In the genomic region with DNA sequence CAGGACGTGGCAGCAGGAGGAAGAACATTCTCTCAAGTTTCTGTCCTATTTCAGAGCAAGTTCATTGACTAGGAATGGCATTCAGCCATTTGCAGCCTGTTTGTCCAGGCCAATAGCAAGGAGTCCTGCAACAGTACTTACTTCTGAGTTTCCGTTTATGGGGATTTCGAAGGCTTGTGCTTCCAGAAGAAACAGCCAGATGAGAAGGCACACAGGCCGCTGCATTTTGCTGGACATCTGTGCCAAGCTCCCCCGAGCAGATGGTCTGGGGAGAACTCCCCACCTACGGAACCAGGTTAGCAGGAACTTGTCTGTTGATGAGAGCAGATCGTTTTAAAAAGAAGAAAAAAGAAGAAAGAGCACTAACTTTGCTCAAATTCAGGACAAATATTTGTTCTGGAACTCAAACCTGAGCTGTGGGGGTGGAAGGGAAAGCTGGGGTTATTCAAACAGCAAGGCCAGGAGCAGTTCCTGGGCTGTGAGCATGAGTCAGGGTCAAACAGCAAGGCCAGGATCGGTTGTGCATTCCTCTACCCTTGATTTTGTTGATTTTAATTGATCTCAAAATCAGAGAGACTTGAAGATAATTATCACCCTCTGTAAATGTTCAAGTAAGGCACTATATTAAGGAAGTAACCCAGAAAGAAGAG, we compare ENCODE assay signal across 13 mouse cellular contexts. TPM values are rescaled to one million over a fixed set of nuclear protein-coding genes. Genes with fewer than 3 reads are reported as not detected.
A peak's percentile ranks its signal among the peaks of the same experiment; 100 is the strongest.
DNase-seq lines count a peak whose midpoint lies in the region; ATAC-seq and TF ChIP-seq lines count a peak whose summit lies in the region.
"Had no signal": no experiment of that assay in that cellular context is flagged by ENCODE, and none has a peak within 500 bp of the region (broad histone marks: within the 10 kb centered on the region; RNA-seq: fewer than 3 reads in every experiment).

No protein-coding gene starts in this region.

- no peak for TF ChIP-seq CTCF in embryonic fibroblast, embryonic 13.5 days (IDR thresholded peaks at IDR 0.05; ENCODE audit: borderline replicate concordance, insufficient read depth, low read length)
- TF ChIP-seq CTCF in liver, postnatal 0 days (IDR thresholded peaks at IDR 0.05; ENCODE audit: low read depth) = no peak

- peak; percentile 43; the same call in 1 of the 2 replicates for TF ChIP-seq EP300 in liver, postnatal 0 days (IDR thresholded peaks at IDR 0.05; ENCODE audit: low read depth)

- H3K36me3 ChIP-seq in erythroblast, embryonic 14.5 days (ENCODE audit: control insufficient read depth) = no peaks in the 10 kb centered on the region; the same call in 1 of the 2 replicates
- 0 out of 2 replicates have a peak, but pooled peaks cover 3% of the 10 kb centered on the region for H3K36me3 ChIP-seq in liver, postnatal 0 days (replicated peaks; ENCODE audit: insufficient read depth, low read length)

- WGBS in liver, postnatal 0 days (ENCODE audit: insufficient replicate concordance) = 56% methylated on average over 8 of the region's 8 CpGs

- peak; percentile 18 to 40 for DNase-seq in left cerebral cortex, adult 9 months (ENCODE audit: low spot score in 2 of 2)
- DNase-seq in left cerebral cortex, postnatal 4 days = no peak
- DNase-seq in liver, postnatal 0 days = no peak
- DNase-seq in cerebellum, adult 9-11 months = no peak
- DNase-seq: thymus, postnatal 14 days had no signal

- H3K4me3 ChIP-seq in erythroblast, embryonic 14.5 days (replicated peaks) = peak overlapping the region; percentile 36
- H3K4me3 ChIP-seq in embryonic fibroblast, embryonic 13.5 days (ENCODE audit: insufficient read depth, low read length) = no peak overlapping the region
- peak overlapping the region; percentile 45 for H3K4me3 ChIP-seq in liver, postnatal 0 days (ENCODE audit: low read depth, low read length)
- H3K4me3 ChIP-seq: forebrain, embryonic 13.5 days; layer of hippocampus, adult 2 months had no signal

- peak overlapping the region; percentile 85 for H3K27ac ChIP-seq in embryonic fibroblast, embryonic 13.5 days (ENCODE audit: insufficient read depth, low read length)
- peak overlapping the region; percentile 92 for H3K27ac ChIP-seq in liver, postnatal 0 days (ENCODE audit: low read depth)
- H3K27ac ChIP-seq: forebrain, embryonic 13.5 days; layer of hippocampus, adult 2 months had no signal

- intact Hi-C loops in left cerebral cortex, postnatal 4 days (cut with DNase I) = no loop called here

- H3K4me2 ChIP-seq in liver, postnatal 0 days (ENCODE audit: low read depth, low read length) = peak overlapping the region; percentile 60; the same call in 1 of the 2 replicates
- H3K4me2 ChIP-seq: forebrain, embryonic 13.5 days had no signal

- no peaks in the 10 kb centered on the region for H3K27me3 ChIP-seq in erythroblast, embryonic 14.5 days (ENCODE audit: control insufficient read depth)
- no peaks in the 10 kb centered on the region for H3K27me3 ChIP-seq in liver, postnatal 0 days (ENCODE audit: insufficient read depth, low read length)
- H3K27me3 ChIP-seq: forebrain, embryonic 13.5 days had no signal

- no peak for TF ChIP-seq POLR2A in embryonic fibroblast, embryonic 13.5 days (IDR thresholded peaks at IDR 0.05; ENCODE audit: low read depth, low read length)

- H3K9ac ChIP-seq in liver, postnatal 0 days (replicated peaks) = peak overlapping the region; percentile 65
- H3K9ac ChIP-seq: forebrain, embryonic 13.5 days had no signal

- ATAC-seq in erythroblast, adult 5-6 weeks (replicated peaks; ENCODE audit: low FRiP score, poor library complexity, severe bottlenecking) = no peak
- peak; percentile 59 for ATAC-seq in liver, postnatal 0 days
- no peak for ATAC-seq in inflammation-experienced regulatory T-cells, adult 6 months
- ATAC-seq: forebrain, embryonic 13.5 days had no signal

- no peaks in the 10 kb centered on the region for H3K9me3 ChIP-seq in erythroblast, embryonic 14.5 days (ENCODE audit: control insufficient read depth, low read length)
- no peaks in the 10 kb centered on the region for H3K9me3 ChIP-seq in liver, postnatal 0 days (ENCODE audit: low read length)
- H3K9me3 ChIP-seq: forebrain, embryonic 13.5 days had no signal

- no peaks in the 10 kb centered on the region for H3K4me1 ChIP-seq in erythroblast, embryonic 14.5 days (ENCODE audit: control insufficient read depth)
- peaks cover 11% of the 10 kb centered on the region for H3K4me1 ChIP-seq in embryonic fibroblast, embryonic 13.5 days (ENCODE audit: control insufficient read depth, insufficient read depth, low read length)
- peaks cover 9% of the 10 kb centered on the region; the same call in 1 of the 2 replicates for H3K4me1 ChIP-seq in liver, postnatal 0 days (ENCODE audit: insufficient read depth)

RNA-seq across cellular contexts. Expression of gene Itih2, which starts 0.7 kb away (rescaled TPM):
- polyA plus RNA-seq in erythroblast, embryonic 14.5 days (2012) = 0.06 and 0.10 TPM in 2 replicates
- not detected in 2 replicates for total RNA-seq in erythroblast, adult 5-6 weeks (2015; ENCODE audit: low replicate concordance)
- total RNA-seq in erythroblast, adult 5-6 weeks (2017; ENCODE audit: low replicate concordance) = not detected in 2 replicates
- 1 to 10 TPM; 3.2 TPM for total RNA-seq in left cerebral cortex, postnatal 4 days (2021)
- 8.9 and 13.8 TPM in 2 replicates for polyA plus RNA-seq in embryonic fibroblast, embryonic 13.5 days (2011; ENCODE audit: insufficient read length, low read depth, missing spikeins)
- polyA plus RNA-seq in liver, postnatal 0 days (2015; fragmentation: Nextera tagmentation; extraction: Ambion mirVana) = 527 and 547 TPM in 2 replicates
- polyA plus RNA-seq in inflammation-experienced regulatory T-cells, adult 6 months (2017; shearing (Covaris generic)) = not detected
- total RNA-seq: MEL had no signal
- polyA plus RNA-seq: C2C12 had no signal

RNA-seq across cellular contexts. Expression of gene Itih5, which starts 22.9 kb away (rescaled TPM):
- not detected in 2 replicates for polyA plus RNA-seq in erythroblast, embryonic 14.5 days (2012)
- total RNA-seq in erythroblast, adult 5-6 weeks (2015; ENCODE audit: low replicate concordance) = 2.9 and 5.0 TPM in 2 replicates
- total RNA-seq in erythroblast, adult 5-6 weeks (2017; ENCODE audit: low replicate concordance) = 1.9 and 2.2 TPM in 2 replicates
- total RNA-seq in left cerebral cortex, postnatal 4 days (2021) = 1 to 10 TPM; 7.8 TPM
- polyA plus RNA-seq in embryonic fibroblast, embryonic 13.5 days (2011; ENCODE audit: insufficient read length, low read depth, missing spikeins) = 2.5 and 8.5 TPM in 2 replicates
- polyA plus RNA-seq in liver, postnatal 0 days (2015; fragmentation: Nextera tagmentation; extraction: Ambion mirVana) = 2.8 and 3.2 TPM in 2 replicates
- polyA plus RNA-seq in inflammation-experienced regulatory T-cells, adult 6 months (2017; shearing (Covaris generic)) = 10 to 100 TPM in 1 of 3 experiments, 1 to 10 TPM in 2; 6.5 to 11.0 (median 7.3) TPM
- total RNA-seq: MEL had no signal
- polyA plus RNA-seq: C2C12 had no signal

RNA-seq across cellular contexts. Expression of gene Kin, which starts 50.1 kb away (rescaled TPM):
- 0.57 and 1.0 TPM in 2 replicates for polyA plus RNA-seq in erythroblast, embryonic 14.5 days (2012)
- total RNA-seq in erythroblast, adult 5-6 weeks (2015; ENCODE audit: low replicate concordance) = 75.3 and 77.3 TPM in 2 replicates
- 149 and 186 TPM in 2 replicates for total RNA-seq in erythroblast, adult 5-6 weeks (2017; ENCODE audit: low replicate concordance)
- total RNA-seq in left cerebral cortex, postnatal 4 days (2021) = 10 to 100 TPM; 14.5 to 14.7 TPM
- 18.6 and 19.4 TPM in 2 replicates for polyA plus RNA-seq in embryonic fibroblast, embryonic 13.5 days (2011; ENCODE audit: insufficient read length, low read depth, missing spikeins)
- 16.1 and 16.2 TPM in 2 replicates for polyA plus RNA-seq in liver, postnatal 0 days (2015; fragmentation: Nextera tagmentation; extraction: Ambion mirVana)
- 10 to 100 TPM; 26.3 to 32.4 (median 31.1) TPM for polyA plus RNA-seq in inflammation-experienced regulatory T-cells, adult 6 months (2017; shearing (Covaris generic))

RNA-seq across cellular contexts. Expression of gene Atp5c1, which starts 50.2 kb away (rescaled TPM):
- 2.1 and 2.2 TPM in 2 replicates for polyA plus RNA-seq in erythroblast, embryonic 14.5 days (2012)
- 157 and 158 TPM in 2 replicates for total RNA-seq in erythroblast, adult 5-6 weeks (2015; ENCODE audit: low replicate concordance)
- total RNA-seq in erythroblast, adult 5-6 weeks (2017; ENCODE audit: low replicate concordance) = 107 and 112 TPM in 2 replicates
- total RNA-seq in left cerebral cortex, postnatal 4 days (2021) = 100 to 1,000 TPM; 253 to 265 TPM
- 294 and 313 TPM in 2 replicates for polyA plus RNA-seq in embryonic fibroblast, embryonic 13.5 days (2011; ENCODE audit: insufficient read length, low read depth, missing spikeins)
- polyA plus RNA-seq in liver, postnatal 0 days (2015; fragmentation: Nextera tagmentation; extraction: Ambion mirVana) = 439 and 445 TPM in 2 replicates
- polyA plus RNA-seq in inflammation-experienced regulatory T-cells, adult 6 months (2017; shearing (Covaris generic)) = 100 to 1,000 TPM; 577 to 685 (median 654) TPM

Comparison
In these comparisons a context has a peak if more than half of its experiments do, and no peak if none do; other contexts are left out.
1. DNase-seq: peak in left cerebral cortex, adult 9 months (2 of 2); none in left cerebral cortex, postnatal 4 days (single experiment), liver, postnatal 0 days (single experiment) and cerebellum, adult 9-11 months (single experiment).
2. RNA of gene Itih2, which starts 0.7 kb away (polyA plus RNA-seq): 527 to 547 TPM in liver, postnatal 0 days; 8.9 to 13.8 TPM in embryonic fibroblast, embryonic 13.5 days, 0.06 to 0.10 TPM in erythroblast, embryonic 14.5 days and not detected in inflammation-experienced regulatory T-cells, adult 6 months; every median in the first group is over 10 times any median in the second.